Mouse (Mus musculus) cortical plate, adult 2 months (tissue): ENCODE measurements around the gene Rho. TPM values are rescaled to one million over a fixed set of nuclear protein-coding genes. Genes with fewer than 3 reads are reported as not detected.

Source experiments
- H3K27ac ChIP-seq: fragments of 200-500 bp; 2 replicates; pipeline ENCODE4 v1.5.1; 2012; ENCODE audit warnings: low read length, control low read depth, inconsistent platforms; ENCODE audit not compliant: insufficient read depth
- H3K4me1 ChIP-seq: fragments of 200-500 bp; 2 replicates; pipeline ENCODE4 v1.6.1; 2011; ENCODE audit warnings: low read length; ENCODE audit not compliant: control insufficient read depth, insufficient read depth
- H3K4me3 ChIP-seq: fragments of 200-500 bp; 2 replicates; pipeline ENCODE4 v1.5.1; 2011; ENCODE audit warnings: mild to moderate bottlenecking, low read length, control low read depth; ENCODE audit not compliant: insufficient read depth
- CTCF ChIP-seq: fragments of 200-500 bp; IDR thresholded peaks from 2 replicates; pipeline ENCODE4 v1.5.1; 2011; ENCODE audit warnings: mild to moderate bottlenecking, control low read depth, low read length; ENCODE audit not compliant: insufficient read depth; ENCODE audit errors: extremely low read depth
- POLR2A ChIP-seq: fragments of 200-500 bp; IDR thresholded peaks from 2 replicates; pipeline ENCODE4 v1.6.1; 2011; ENCODE audit warnings: mild to moderate bottlenecking, low read length, control low read depth; ENCODE audit not compliant: insufficient read depth; ENCODE audit errors: extremely low read depth
- polyA plus RNA-seq: library from polyadenylated mRNA; depleted of rRNA; stranded (reverse); fragments of >200 nt; gene quantifications from 2 replicates; pipeline ENCODE4 v1.2.3, GENCODE M21; 2012

Rho gene
- polyA plus RNA-seq, 1 experiment: 0.84 TPM

DNA sequence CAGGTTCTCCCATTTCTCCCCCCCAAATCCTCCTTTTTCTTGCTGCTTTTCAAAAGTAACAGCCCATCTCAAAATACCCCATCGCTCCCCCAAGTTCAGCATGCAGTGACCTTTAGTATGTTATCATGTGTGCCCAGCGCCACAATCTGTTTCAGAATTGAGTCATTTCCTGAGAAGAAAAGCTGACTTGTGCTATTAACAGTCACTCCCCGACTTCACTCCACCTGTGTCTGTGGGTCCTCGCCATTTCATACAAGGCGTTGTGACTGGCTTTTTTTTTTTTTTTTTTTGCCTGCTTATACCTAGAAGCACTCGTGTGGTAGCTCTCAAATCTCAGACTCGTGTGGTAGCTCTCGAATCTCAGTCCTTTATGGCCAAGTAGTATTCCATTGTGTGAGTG lies 14.1 kb downstream of the Rho start:
- Histone ChIP-seq H3K4me3 (no peak overlapping the region), H3K27ac (no peak overlapping the region), H3K4me1 (no peaks in the 10 kb centered on the region)
- TF ChIP-seq POLR2A (no peak), CTCF (no peak)

DNA sequence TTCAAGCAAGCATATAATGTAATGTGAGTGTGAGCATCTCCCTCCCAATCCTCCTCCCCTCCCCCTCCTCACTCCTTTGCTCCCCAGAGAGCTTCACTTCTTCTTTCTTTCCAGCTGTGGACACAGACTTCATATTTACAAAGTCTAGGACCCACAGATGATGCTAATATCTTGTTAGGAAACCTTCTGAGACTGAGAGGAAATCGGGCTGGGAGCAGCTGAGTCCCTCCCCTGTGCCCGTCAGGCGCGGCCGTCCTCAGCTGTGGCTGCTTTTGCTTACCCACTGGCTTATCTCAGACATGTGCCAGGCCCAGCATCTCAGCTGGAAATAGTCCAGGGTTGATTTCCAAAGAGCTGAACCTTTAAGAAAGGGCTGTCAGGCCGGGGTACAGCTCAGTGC lies 14.8 kb downstream of the Rho start:
- no peak overlapping the region for H3K4me3 ChIP-seq
- H3K27ac ChIP-seq: no peak overlapping the region
- TF ChIP-seq POLR2A: no peak
- TF ChIP-seq CTCF: no peak
- no peaks in the 10 kb centered on the region for H3K4me1 ChIP-seq

DNA sequence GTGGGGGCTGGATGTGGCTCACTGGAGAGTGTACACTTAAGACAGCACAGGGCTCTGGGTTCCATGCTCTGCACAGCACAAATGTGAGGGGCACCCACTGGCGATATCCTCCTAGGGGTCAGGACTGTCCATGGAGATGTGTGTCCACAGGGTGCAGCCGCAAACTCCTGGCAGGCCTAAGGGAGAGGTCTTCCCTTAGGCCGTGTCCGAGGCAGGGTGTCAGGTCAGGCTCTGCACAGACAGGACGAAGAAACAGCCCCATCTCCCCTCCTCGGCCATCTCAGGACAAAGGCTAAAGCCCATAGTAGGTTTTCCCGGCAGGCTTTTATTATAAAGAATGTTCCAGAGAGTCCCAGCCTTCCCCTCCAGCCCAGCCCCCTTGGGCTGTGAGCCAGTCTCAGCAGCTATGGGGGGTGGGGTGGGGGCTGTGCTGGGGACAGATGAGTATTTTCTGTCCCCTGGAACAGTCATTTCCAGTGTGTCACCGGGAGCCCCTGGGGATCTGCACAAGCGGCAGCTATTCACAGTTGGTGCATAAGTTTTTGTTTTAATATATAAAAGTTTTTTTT lies 23.0 kb downstream of the Rho start:
- Histone ChIP-seq H3K4me3 (no peak overlapping the region), H3K4me1 (0 out of 2 replicates have a peak, but pooled peaks cover 1% of the 10 kb centered on the region), H3K27ac (no peak overlapping the region)
- no peak for TF ChIP-seq CTCF
- no peak for TF ChIP-seq POLR2A

DNA sequence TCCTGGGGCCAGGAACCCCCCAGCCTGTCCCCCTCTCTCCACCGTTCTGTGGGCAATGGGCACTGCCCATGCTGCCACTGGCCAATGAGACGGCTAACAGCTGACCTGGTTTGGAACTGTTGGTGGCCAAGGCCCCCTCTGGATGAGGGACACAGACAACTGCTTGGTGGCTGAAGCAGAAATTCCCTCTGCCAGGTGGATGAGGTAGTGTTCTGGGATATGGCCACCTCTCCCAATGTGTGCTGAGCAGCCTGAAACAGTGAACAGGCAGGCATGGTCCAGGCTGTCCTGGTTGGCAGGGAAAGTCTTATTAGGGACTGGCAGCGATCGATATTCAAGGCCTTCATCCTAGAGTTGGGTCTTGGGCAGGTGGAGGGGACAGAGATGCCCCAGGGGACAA lies 23.6 kb downstream of the Rho start:
- Histone ChIP-seq H3K27ac (no peak overlapping the region), H3K4me3 (no peak overlapping the region), H3K4me1 (0 out of 2 replicates have a peak, but pooled peaks cover 1% of the 10 kb centered on the region)
- no peak for TF ChIP-seq POLR2A
- no peak for TF ChIP-seq CTCF

DNA sequence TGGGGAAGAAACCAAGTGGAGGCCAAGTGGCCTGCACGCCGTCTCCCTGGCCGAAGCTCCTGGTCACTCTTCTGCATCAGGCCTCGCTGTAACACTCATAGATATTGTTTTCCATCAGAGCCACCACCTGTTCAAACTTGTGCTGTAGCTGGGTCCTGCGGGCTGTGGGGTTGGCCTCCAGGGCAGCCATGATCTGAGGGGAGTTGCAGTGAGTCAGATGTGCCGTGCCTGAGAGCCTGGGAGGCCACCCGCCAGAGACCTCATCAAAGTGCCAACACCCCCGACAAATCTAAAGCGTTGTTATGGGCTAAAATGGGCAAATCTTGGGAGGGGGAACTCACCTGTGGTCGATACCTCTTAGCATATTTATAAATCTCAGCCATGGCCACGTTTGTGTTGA lies 24.1 kb downstream of the Rho start:
- 0 out of 2 replicates have a peak, but pooled peaks cover 1% of the 10 kb centered on the region for H3K4me1 ChIP-seq
- no peak overlapping the region for H3K4me3 ChIP-seq
- TF ChIP-seq POLR2A (no peak), CTCF (no peak)
- H3K27ac ChIP-seq: no peak overlapping the region

DNA sequence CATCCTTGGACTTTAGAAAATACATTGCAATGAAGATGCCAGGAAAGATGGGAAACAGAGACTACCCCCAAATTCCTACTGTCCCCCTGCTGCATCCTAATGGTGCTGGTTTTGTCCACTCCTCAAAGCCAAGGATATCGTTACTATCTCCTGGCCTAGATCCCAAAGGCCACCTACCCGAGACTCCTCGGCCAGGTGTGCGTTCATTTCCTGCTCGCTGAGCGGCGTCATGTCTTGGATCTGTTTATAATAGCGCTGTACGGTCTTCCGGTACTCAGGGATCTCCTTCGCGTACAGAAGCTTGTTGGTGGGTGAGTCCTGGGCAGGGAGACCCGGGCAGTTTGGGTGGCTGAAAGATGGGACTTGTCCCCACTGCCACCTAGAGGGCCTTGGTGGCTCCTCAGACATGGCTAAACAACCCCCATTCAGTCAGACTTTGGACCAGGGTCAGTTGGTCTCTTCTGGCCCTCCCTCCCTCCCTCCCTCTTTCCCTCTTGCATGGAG lies 24.9 kb downstream of the Rho start:
- H3K4me3 ChIP-seq: no peak overlapping the region
- 0 out of 2 replicates have a peak, but pooled peaks cover 1% of the 10 kb centered on the region for H3K4me1 ChIP-seq
- no peak overlapping the region for H3K27ac ChIP-seq
- TF ChIP-seq CTCF (no peak), POLR2A (no peak)

DNA sequence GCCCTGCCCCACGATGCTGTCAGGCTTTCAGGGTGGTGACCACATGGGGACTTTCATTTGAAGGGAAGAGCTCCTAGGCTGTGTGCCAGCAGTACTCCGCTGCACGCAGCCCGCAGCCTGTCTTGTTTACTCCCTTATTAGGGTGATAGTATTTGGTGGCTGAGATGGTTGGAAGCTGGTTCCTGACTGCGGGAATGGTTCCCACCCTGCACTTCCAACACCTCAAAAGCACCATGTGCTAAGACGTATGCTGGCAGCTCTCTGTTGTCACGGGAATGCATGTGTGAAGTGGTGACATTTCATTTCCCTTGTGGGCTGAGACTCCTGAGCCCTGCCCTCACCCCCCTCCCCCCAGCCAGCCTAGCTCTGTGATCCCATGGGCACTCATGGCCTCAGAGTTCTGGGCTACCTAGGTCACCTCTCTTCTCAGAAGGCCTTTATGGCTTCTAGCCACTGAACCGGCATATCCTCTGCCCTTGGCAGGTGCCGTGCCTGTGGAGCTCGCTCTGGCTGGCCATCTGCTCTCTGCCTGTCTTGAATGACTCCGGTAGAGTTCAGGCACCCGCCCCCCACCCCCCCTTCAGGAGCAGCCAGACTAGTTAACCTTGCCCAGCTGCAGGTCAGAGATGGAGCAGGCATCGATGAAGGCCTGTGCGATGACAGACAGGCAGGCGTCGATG lies 25.5 kb downstream of the Rho start:
- Histone ChIP-seq H3K4me1 (0 out of 2 replicates have a peak, but pooled peaks cover 1% of the 10 kb centered on the region), H3K27ac (no peak overlapping the region), H3K4me3 (no peak overlapping the region)
- TF ChIP-seq CTCF (no peak), POLR2A (no peak)

DNA sequence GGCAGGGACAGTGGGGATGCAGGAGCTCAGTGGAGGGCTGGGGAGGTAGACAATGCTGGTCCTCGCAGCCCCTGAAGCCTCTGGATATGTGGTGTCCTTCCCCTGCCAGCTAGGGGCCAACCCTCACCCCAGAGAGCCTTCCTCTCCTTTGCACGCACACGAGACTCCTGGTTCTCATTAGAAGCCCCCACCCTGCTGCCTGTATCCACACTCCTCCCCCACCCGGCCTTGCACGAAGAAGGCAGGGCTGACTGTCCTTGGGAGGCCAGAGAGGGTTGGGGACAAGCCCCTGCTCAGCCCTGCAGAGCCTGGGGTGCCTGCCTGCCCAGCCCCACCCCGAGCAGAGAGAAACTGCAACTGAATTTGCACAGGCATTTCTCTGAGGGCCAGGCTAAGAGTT lies 26.1 kb downstream of the Rho start:
- no peak overlapping the region for H3K4me3 ChIP-seq
- H3K4me1 ChIP-seq: 0 out of 2 replicates have a peak, but pooled peaks cover 1% of the 10 kb centered on the region
- no peak overlapping the region for H3K27ac ChIP-seq
- no peak for TF ChIP-seq CTCF
- no peak for TF ChIP-seq POLR2A

DNA sequence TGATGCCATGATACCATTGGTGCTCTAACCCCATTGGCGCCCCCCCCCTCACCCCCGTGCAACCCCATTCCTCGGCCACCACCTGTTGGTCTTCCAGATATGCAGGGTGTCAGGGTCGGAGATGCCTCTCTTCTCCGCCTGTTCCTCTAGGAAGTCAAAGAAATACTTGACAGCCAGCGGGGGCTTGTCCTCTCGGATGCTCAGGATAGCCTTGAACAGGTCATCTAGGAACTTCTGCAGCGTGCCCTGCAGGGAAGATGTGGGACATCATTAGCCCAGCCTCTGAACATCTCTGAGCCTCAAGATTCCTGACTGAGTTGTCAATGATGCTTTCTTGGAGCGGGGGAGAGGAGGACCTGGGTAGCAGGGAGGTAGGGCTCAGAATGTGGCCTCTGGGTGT lies 26.9 kb downstream of the Rho start:
- Histone ChIP-seq H3K27ac (no peak overlapping the region), H3K4me3 (no peak overlapping the region), H3K4me1 (0 out of 2 replicates have a peak, but pooled peaks cover 1% of the 10 kb centered on the region)
- no peak for TF ChIP-seq CTCF
- TF ChIP-seq POLR2A: no peak
